Mouse (Mus musculus): ENCODE results near the gene Samd4. TPM values are rescaled to one million over a fixed set of nuclear protein-coding genes. Genes with fewer than 3 reads are reported as not detected.

Gene Samd4
- total RNA-seq (2023), result 1 to 10 TPM in 1 of 2 experiments, under 1 TPM in 1; 0.61 to 1.9 TPM

DNA sequence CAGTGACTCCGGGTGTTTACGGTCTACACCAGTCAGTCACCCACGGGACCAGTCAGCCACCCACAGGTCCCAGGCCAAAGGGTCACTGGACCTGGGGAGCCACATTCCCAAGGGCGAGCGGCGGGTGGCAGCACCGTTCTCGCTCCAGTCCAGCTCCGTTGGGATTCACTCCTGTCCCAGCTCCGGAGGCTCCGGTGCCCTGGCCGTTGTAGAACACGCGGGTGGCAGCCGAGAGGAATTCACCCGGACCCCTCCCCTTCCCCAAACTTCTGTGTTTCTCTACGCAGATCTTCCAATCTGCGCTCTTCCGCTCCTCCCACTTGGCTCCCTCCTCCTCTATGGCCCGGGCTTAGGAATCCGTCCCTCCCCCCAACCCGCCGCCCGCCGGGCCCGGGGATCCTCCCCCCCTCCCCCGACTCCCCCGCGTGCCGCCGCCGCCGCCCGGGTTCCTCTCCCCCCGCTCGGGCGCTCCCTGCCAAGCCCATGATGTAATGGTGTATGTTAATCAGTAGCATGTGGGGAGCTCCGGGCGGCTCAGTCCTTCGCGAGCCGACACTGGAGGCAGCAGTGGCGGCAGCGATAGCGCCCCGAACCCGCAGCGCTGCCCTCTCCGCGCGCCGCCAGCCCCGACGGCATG lies at the start of gene Samd4:
Gene Samd4 (plus strand): TSS at position 424 of the 637 bp plus-strand sequence.

Other genes starting within 250 kb of the Samd4 start
- under 1 TPM; 0.65 to 0.81 TPM for gene Cdkn3, start 122.3 kb upstream of the Samd4 start, total RNA-seq (2023)
- gene Cnih1, start 94.4 kb upstream of the Samd4 start, total RNA-seq (2023), result 10 to 100 TPM; 27.3 to 30.0 TPM
- 100 to 1,000 TPM; 140 to 160 TPM for gene Gmfb, start 60.6 kb upstream of the Samd4 start, total RNA-seq (2023)
- 10 to 100 TPM; 24.4 to 25.7 TPM for gene Cgrrf1, start 50.7 kb upstream of the Samd4 start, total RNA-seq (2023)